Mouse (Mus musculus): ENCODE data around the gene Nans.

The Nans gene

GRCm38 (mm10) chr4:46485696-46486417 lies 3.2 kb upstream of the Nans start:
- peak in 1 of 2 experiments; percentile 24 for DNase-seq (ENCODE audit: low spot score in 2 of 2)

GRCm38 (mm10) chr4:46487348-46487747 lies 1.7 kb upstream of the Nans start:
- peak; percentile 22 to 24 for DNase-seq (ENCODE audit: low spot score in 2 of 2)

GRCm38 (mm10) chr4:46493071-46493470 lies 4.0 kb downstream of the Nans start:
- no peak for DNase-seq (ENCODE audit: low spot score in 2 of 2)

- no peak for DNase-seq (ENCODE audit: low spot score in 2 of 2)
Measured at GRCm38 (mm10) chr4:46495543-46495942, 6.5 kb downstream of the Nans start.

GRCm38 (mm10) chr4:46497286-46497892 lies 8.3 kb downstream of the Nans start:
- DNase-seq (ENCODE audit: low spot score in 2 of 2) = peak; percentile 64 to 75

GRCm38 (mm10) chr4:46498511-46498910 lies 9.5 kb downstream of the Nans start:
- no peak for DNase-seq (ENCODE audit: low spot score in 2 of 2)

- DNase-seq (ENCODE audit: low spot score in 2 of 2) = peak in 1 of 2 experiments; percentile 19
Measured at GRCm38 (mm10) chr4:46498976-46499375, 9.9 kb downstream of the Nans start.

GRCm38 (mm10) chr4:46502606-46503502 lies 13.8 kb downstream of the Nans start:
- no peak for DNase-seq (ENCODE audit: low spot score in 2 of 2)

GRCm38 (mm10) chr4:46503881-46504280 lies 14.8 kb downstream of the Nans start:
- no peak for DNase-seq (ENCODE audit: low spot score in 2 of 2)

GRCm38 (mm10) chr4:46505361-46506057 lies 16.5 kb downstream of the Nans start:
- no peak for DNase-seq (ENCODE audit: low spot score in 2 of 2)

- DNase-seq (ENCODE audit: low spot score in 2 of 2) = peak; percentile 93 to 95
Measured at GRCm38 (mm10) chr4:46506801-46507610, 18.0 kb downstream of the Nans start.

- peak; percentile 61 to 72 for DNase-seq (ENCODE audit: low spot score in 2 of 2)
Measured at GRCm38 (mm10) chr4:46507736-46508460, 18.9 kb downstream of the Nans start.

GRCm38 (mm10) chr4:46520491-46520890 lies 31.4 kb downstream of the Nans start:
- no peak for DNase-seq (ENCODE audit: low spot score in 2 of 2)

- no peak for DNase-seq (ENCODE audit: low spot score in 2 of 2)
Measured at GRCm38 (mm10) chr4:46521457-46521856, 32.4 kb downstream of the Nans start.

- no peak for DNase-seq (ENCODE audit: low spot score in 2 of 2)
Measured at GRCm38 (mm10) chr4:46523324-46523723, 34.3 kb downstream of the Nans start.

GRCm38 (mm10) chr4:46526226-46526625 lies 37.2 kb downstream of the Nans start:
- DNase-seq (ENCODE audit: low spot score in 2 of 2) = no peak

- no peak for DNase-seq (ENCODE audit: low spot score in 2 of 2)
Measured at GRCm38 (mm10) chr4:46526798-46527557, 37.9 kb downstream of the Nans start.

GRCm38 (mm10) chr4:46527558-46527926 lies 38.5 kb downstream of the Nans start:
- no peak for DNase-seq (ENCODE audit: low spot score in 2 of 2)

- DNase-seq (ENCODE audit: low spot score in 2 of 2) = no peak
Measured at GRCm38 (mm10) chr4:46529722-46530121, 40.7 kb downstream of the Nans start.

- DNase-seq (ENCODE audit: low spot score in 2 of 2) = no peak
Measured at GRCm38 (mm10) chr4:46532511-46532910, 43.5 kb downstream of the Nans start.

All from frontal cortex, postnatal 36 days (tissue).